Mouse (Mus musculus): ENCODE results near the gene Spc24. TPM values are rescaled to one million over a fixed set of nuclear protein-coding genes. Genes with fewer than 3 reads are reported as not detected.

The Spc24 gene
- polyA plus RNA-seq, 1 experiment from 2014 or later, result 127 TPM

DNA sequence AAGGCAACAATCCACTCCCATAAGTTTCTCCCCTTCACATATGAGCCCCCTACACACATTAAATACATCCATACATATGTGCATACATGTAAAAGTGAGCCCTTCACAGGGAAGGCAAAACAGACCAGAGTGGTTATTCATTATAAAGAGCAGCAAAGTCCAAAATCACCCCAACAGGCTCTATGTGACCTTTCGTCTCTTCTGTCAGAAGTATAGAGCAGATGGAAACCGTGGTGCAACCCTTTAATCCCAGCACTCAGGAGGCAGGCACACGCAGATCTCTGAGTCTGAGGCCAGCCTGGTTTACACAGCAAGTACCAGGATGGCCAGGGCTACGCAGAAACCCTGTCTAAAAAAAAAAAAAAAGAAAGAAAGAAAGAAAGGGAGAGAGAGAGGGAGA lies 54.0 kb downstream of the Spc24 start:
- no peak for DNase-seq (ENCODE audit: low spot score)
- no peaks in the 10 kb centered on the region for H3K9me3 ChIP-seq (ENCODE audit: control insufficient read depth, low read length)
- 85% methylated on average over 4 of the region's 4 CpGs for WGBS
- H3K27me3 ChIP-seq (replicated peaks; ENCODE audit: control insufficient read depth, insufficient read depth, low read length), result no peaks in the 10 kb centered on the region
- peaks cover 50% of the 10 kb centered on the region for H3K36me3 ChIP-seq (ENCODE audit: control insufficient read depth, insufficient read depth, low read length)
- ATAC-seq (replicated peaks; ENCODE audit: low FRiP score, low TSS enrichment, low read depth), result no peak
- no peak overlapping the region for H3K4me3 ChIP-seq (ENCODE audit: low read depth, low read length)
- H3K9ac ChIP-seq (ENCODE audit: low read length), result no peak overlapping the region
- no peak overlapping the region for H3K4me2 ChIP-seq (ENCODE audit: low read length)
- no peak overlapping the region for H3K27ac ChIP-seq (ENCODE audit: low read depth)
- no peaks in the 10 kb centered on the region for H3K4me1 ChIP-seq (replicated peaks; ENCODE audit: control insufficient read depth, insufficient read depth, low read length)

Small RNA genes lying within 50 kb of the gene (microRNA-seq; reads per million reads assigned to microRNA genes)
- 7.4 reads per million, percentile 37 among the genes with 10 or more reads in this experiment for gene Mir7083

Other genes with a start within 250 kb of the Spc24 start
- 3.1 and 4.2 TPM in 2 replicates for gene AB124611, start 234.1 kb downstream of the Spc24 start, polyA plus RNA-seq (2014; fragmentation: Nextera tagmentation; extraction: Ambion mirVana)
- gene Carm1, start 213.4 kb downstream of the Spc24 start, polyA plus RNA-seq (2014; fragmentation: Nextera tagmentation; extraction: Ambion mirVana), result 39.5 and 54.4 TPM in 2 replicates
- 32.7 and 32.9 TPM in 2 replicates for gene Timm29, start 167.6 kb downstream of the Spc24 start, polyA plus RNA-seq (2014; fragmentation: Nextera tagmentation; extraction: Ambion mirVana)
- 20.8 and 23.3 TPM in 2 replicates for gene Yipf2, start 167.5 kb downstream of the Spc24 start, polyA plus RNA-seq (2014; fragmentation: Nextera tagmentation; extraction: Ambion mirVana)
- gene Smarca4, start 144.1 kb downstream of the Spc24 start, polyA plus RNA-seq (2014; fragmentation: Nextera tagmentation; extraction: Ambion mirVana), result 92.6 and 96.3 TPM in 2 replicates
- 32.2 and 34.8 TPM in 2 replicates for gene Ldlr, start 36.8 kb downstream of the Spc24 start, polyA plus RNA-seq (2014; fragmentation: Nextera tagmentation; extraction: Ambion mirVana)
- gene Kank2, start 38.4 kb upstream of the Spc24 start, polyA plus RNA-seq (2014; fragmentation: Nextera tagmentation; extraction: Ambion mirVana), result 9.5 and 9.6 TPM in 2 replicates
- gene Angptl8, start 75.2 kb upstream of the Spc24 start, polyA plus RNA-seq (2014; fragmentation: Nextera tagmentation; extraction: Ambion mirVana), result 4.0 and 4.3 TPM in 2 replicates
- gene Dock6, start 92.3 kb upstream of the Spc24 start, polyA plus RNA-seq (2014; fragmentation: Nextera tagmentation; extraction: Ambion mirVana), result 39.4 and 40.0 TPM in 2 replicates
- gene Rab3d, start 157.9 kb upstream of the Spc24 start, polyA plus RNA-seq (2014; fragmentation: Nextera tagmentation; extraction: Ambion mirVana), result 18.4 and 21.5 TPM in 2 replicates
- 3.8 and 4.2 TPM in 2 replicates for gene Ccdc159, start 167.2 kb upstream of the Spc24 start, polyA plus RNA-seq (2014; fragmentation: Nextera tagmentation; extraction: Ambion mirVana)
- 57.1 and 59.6 TPM in 2 replicates for gene Tmem205, start 167.3 kb upstream of the Spc24 start, polyA plus RNA-seq (2014; fragmentation: Nextera tagmentation; extraction: Ambion mirVana)
- 8.2 and 8.7 TPM in 2 replicates for gene Plppr2, start 176.7 kb upstream of the Spc24 start, polyA plus RNA-seq (2014; fragmentation: Nextera tagmentation; extraction: Ambion mirVana)
- gene Swsap1, start 195.5 kb upstream of the Spc24 start, polyA plus RNA-seq (2014; fragmentation: Nextera tagmentation; extraction: Ambion mirVana), result 11.7 and 12.8 TPM in 2 replicates
- gene Epor, start 203.2 kb upstream of the Spc24 start, polyA plus RNA-seq (2014; fragmentation: Nextera tagmentation; extraction: Ambion mirVana), result 4.1 and 4.2 TPM in 2 replicates
- gene Rgl3, start 229.1 kb upstream of the Spc24 start, polyA plus RNA-seq (2014; fragmentation: Nextera tagmentation; extraction: Ambion mirVana), result 1.1 and 1.4 TPM in 2 replicates
- gene Ccdc151, start 242.3 kb upstream of the Spc24 start, polyA plus RNA-seq (2014; fragmentation: Nextera tagmentation; extraction: Ambion mirVana), result 0.42 and 0.95 TPM in 2 replicates
- gene Prkcsh, start 242.5 kb upstream of the Spc24 start, polyA plus RNA-seq (2014; fragmentation: Nextera tagmentation; extraction: Ambion mirVana), result 93.8 and 95.8 TPM in 2 replicates

Data from intestine, embryonic 14.5 days (tissue).